37 mouse cellular contexts compared by ENCODE assay signal in the genomic region with DNA sequence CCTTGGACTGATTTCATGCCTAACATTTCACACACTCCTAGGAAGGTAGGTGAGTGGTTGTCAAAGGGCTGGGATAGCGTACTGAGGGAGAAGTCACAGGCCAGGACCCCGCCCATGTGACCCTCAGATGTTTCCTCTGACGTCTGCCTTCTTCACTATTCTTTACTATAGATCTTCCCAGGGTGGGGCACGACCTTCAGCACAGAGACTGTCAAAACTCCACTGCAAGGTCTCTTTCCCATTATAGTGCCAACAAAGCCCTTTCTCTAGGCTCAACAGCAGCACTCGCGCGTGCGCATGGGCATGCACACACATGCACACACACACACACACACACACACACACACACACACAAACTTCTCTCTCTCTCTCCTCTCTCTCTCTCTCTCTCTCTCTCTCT. TPM values are rescaled to one million over a fixed set of nuclear protein-coding genes. Genes with fewer than 3 reads are reported as not detected.
DNase-seq lines count a peak whose midpoint lies in the region; ATAC-seq lines count a peak whose summit lies in the region.
"Had no signal": no experiment of that assay in that cellular context is flagged by ENCODE, and none has a peak within 500 bp of the region (broad histone marks: within the 10 kb centered on the region; RNA-seq: fewer than 3 reads in every experiment).

No protein-coding gene starts in this region.

- ATAC-seq in hindbrain, embryonic 14.5 days (ENCODE audit: low FRiP score) = no peak
- ATAC-seq in neural tube, embryonic 15.5 days (ENCODE audit: low FRiP score) = no peak
- ATAC-seq: forebrain, embryonic 15.5 days; inflammation-experienced regulatory T-cells, adult 6 months; midbrain, embryonic 16.5 days had no signal

- no peak overlapping the region for H3K27ac ChIP-seq in hindbrain, embryonic 14.5 days
- no peak overlapping the region for H3K27ac ChIP-seq in neural tube, embryonic 15.5 days (replicated peaks)
- H3K27ac ChIP-seq in midbrain, embryonic 10.5 days (replicated peaks) = no peak overlapping the region
- H3K27ac ChIP-seq: embryonic facial prominence, embryonic 15.5 days; forebrain, embryonic 15.5 days; gastrocnemius, adult 2 months; kidney, embryonic 15.5 days; left cerebral cortex, adult 2 months; limb, embryonic 12.5 days; liver, embryonic 15.5 days; stomach, embryonic 15.5 days had no signal

- H3K36me3 ChIP-seq in hindbrain, embryonic 14.5 days (replicated peaks; ENCODE audit: control insufficient read depth, insufficient read depth) = no peaks in the 10 kb centered on the region
- no peaks in the 10 kb centered on the region for H3K36me3 ChIP-seq in neural tube, embryonic 15.5 days
- no peaks in the 10 kb centered on the region for H3K36me3 ChIP-seq in midbrain, embryonic 10.5 days
- H3K36me3 ChIP-seq: embryonic facial prominence, embryonic 15.5 days; forebrain, embryonic 15.5 days; kidney, embryonic 15.5 days; limb, embryonic 12.5 days; liver, embryonic 15.5 days; stomach, embryonic 15.5 days had no signal

- H3K9me3 ChIP-seq in hindbrain, embryonic 14.5 days (ENCODE audit: control insufficient read depth, low read length) = no peaks in the 10 kb centered on the region
- H3K9me3 ChIP-seq in neural tube, embryonic 15.5 days (replicated peaks) = no peaks in the 10 kb centered on the region
- no peaks in the 10 kb centered on the region for H3K9me3 ChIP-seq in midbrain, embryonic 10.5 days (replicated peaks)
- H3K9me3 ChIP-seq: embryonic facial prominence, embryonic 15.5 days; forebrain, embryonic 15.5 days; kidney, embryonic 15.5 days; limb, embryonic 12.5 days; liver, embryonic 15.5 days; stomach, embryonic 15.5 days had no signal

- peak overlapping the region; percentile 50 for H3K4me3 ChIP-seq in hindbrain, embryonic 14.5 days (replicated peaks; ENCODE audit: low read length)
- H3K4me3 ChIP-seq in neural tube, embryonic 15.5 days (replicated peaks) = peak overlapping the region; percentile 53
- no peak overlapping the region for H3K4me3 ChIP-seq in midbrain, embryonic 10.5 days
- H3K4me3 ChIP-seq: embryonic facial prominence, embryonic 15.5 days; forebrain, embryonic 15.5 days; gastrocnemius, adult 2 months; kidney, embryonic 15.5 days; left cerebral cortex, adult 2 months; limb, embryonic 12.5 days; liver, embryonic 15.5 days; stomach, embryonic 15.5 days had no signal

- DNase-seq in embryo, embryonic 11 days = peak; percentile 32
- DNase-seq in embryo, embryonic 9.5 days (ENCODE audit: extremely low spot score) = no peak
- DNase-seq in ZHBTc4 (ENCODE audit: low read depth, low spot score) = peak; percentile 61
- no peak for DNase-seq in hindbrain, embryonic 14.5 days (ENCODE audit: low spot score)
- no peak for DNase-seq in adrenal gland, postnatal 36 days
- DNase-seq in midbrain, embryonic 10.5 days (ENCODE audit: low spot score) = no peak
- DNase-seq: adrenal gland, adult 8-10 months; cerebellum, adult 8-10 months; cerebellum, postnatal 25 days; gastrocnemius, adult 2 months; gastrocnemius, postnatal 36 days; heart, adult 18-20 months; heart, postnatal 36 days; kidney, adult 11 months; kidney, postnatal 25 days; lung, embryonic 14.5 days; right cerebral cortex, postnatal 25 days had no signal

- H3K4me2 ChIP-seq in hindbrain, embryonic 14.5 days (replicated peaks) = peak overlapping the region; percentile 93
- peak overlapping the region; percentile 96 for H3K4me2 ChIP-seq in neural tube, embryonic 15.5 days
- H3K4me2 ChIP-seq: embryonic facial prominence, embryonic 15.5 days; forebrain, embryonic 15.5 days; heart, embryonic 11.5 days; kidney, embryonic 15.5 days; limb, embryonic 12.5 days; liver, embryonic 15.5 days; lung, embryonic 14.5 days; midbrain, embryonic 11.5 days; stomach, embryonic 15.5 days had no signal

- 20% methylated on average over 8 of the region's 8 CpGs for WGBS in hindbrain, embryonic 14.5 days
- WGBS in neural tube, embryonic 15.5 days = 20% methylated on average over 8 of the region's 8 CpGs
- 25% methylated on average over 8 of the region's 8 CpGs for WGBS in midbrain, embryonic 10.5 days

- peaks cover 58% of the 10 kb centered on the region for H3K27me3 ChIP-seq in hindbrain, embryonic 14.5 days (ENCODE audit: control insufficient read depth, insufficient read depth, low read length)
- peaks cover 55% of the 10 kb centered on the region for H3K27me3 ChIP-seq in neural tube, embryonic 15.5 days (replicated peaks)
- H3K27me3 ChIP-seq in midbrain, embryonic 10.5 days (ENCODE audit: low read depth, poor library complexity, severe bottlenecking) = peaks cover 91% of the 10 kb centered on the region

- peaks cover 11% of the 10 kb centered on the region; the same call in 1 of the 2 replicates for H3K4me1 ChIP-seq in hindbrain, embryonic 14.5 days (replicated peaks; ENCODE audit: control insufficient read depth, insufficient read depth, low read length)
- H3K4me1 ChIP-seq in neural tube, embryonic 15.5 days = peaks cover 28% of the 10 kb centered on the region
- peaks cover 36% of the 10 kb centered on the region for H3K4me1 ChIP-seq in midbrain, embryonic 10.5 days

- no peak overlapping the region for H3K9ac ChIP-seq in hindbrain, embryonic 14.5 days
- H3K9ac ChIP-seq in neural tube, embryonic 15.5 days (replicated peaks) = no peak overlapping the region
- H3K9ac ChIP-seq: embryonic facial prominence, embryonic 15.5 days; forebrain, embryonic 15.5 days; kidney, embryonic 15.5 days; limb, embryonic 12.5 days; liver, embryonic 15.5 days; lung, embryonic 14.5 days; stomach, embryonic 15.5 days had no signal

RNA-seq across cellular contexts. Expression of a gene that starts 3.2 kb away (rescaled TPM):
- polyA plus RNA-seq in hindbrain, embryonic 14.5 days (2014; fragmentation: Nextera tagmentation; extraction: Ambion mirVana) = 3.3 and 4.9 TPM in 2 replicates
- 5.9 and 13.7 TPM in 2 replicates for polyA plus RNA-seq in neural tube, embryonic 15.5 days (2015; fragmentation: Nextera tagmentation; extraction: Ambion mirVana)
- total RNA-seq in adrenal gland, postnatal 36 days (2021) = not detected
- polyA plus RNA-seq in midbrain, embryonic 10.5 days (2016; fragmentation: Nextera tagmentation; extraction: Ambion mirVana) = not detected in 2 replicates
- total RNA-seq: adrenal gland, adult 8-10 months; gastrocnemius, adult 2 months; gastrocnemius, postnatal 36 days; heart, adult 18-20 months; heart, postnatal 36 days; layer of hippocampus, adult 18-20 months; layer of hippocampus, postnatal 10 days; liver, adult 2 months; megakaryocyte progenitor cell, adult 5-6 weeks; neutrophil, adult 5-6 weeks had no signal
- polyA plus RNA-seq: embryonic facial prominence, embryonic 15.5 days; heart, embryonic 16.5 days; liver, adult 2 months; liver, embryonic 15.5 days had no signal

RNA-seq across cellular contexts. Expression of a gene that starts 17.0 kb away (rescaled TPM):
- 0.22 and 0.23 TPM in 2 replicates for polyA plus RNA-seq in hindbrain, embryonic 14.5 days (2014; fragmentation: Nextera tagmentation; extraction: Ambion mirVana)
- polyA plus RNA-seq in neural tube, embryonic 15.5 days (2015; fragmentation: Nextera tagmentation; extraction: Ambion mirVana) = 0.40 and 0.87 TPM in 2 replicates
- total RNA-seq in adrenal gland, postnatal 36 days (2021) = under 1 TPM in 1 of 2 experiments, not detected in 1; 0.49 TPM
- polyA plus RNA-seq in midbrain, embryonic 10.5 days (2016; fragmentation: Nextera tagmentation; extraction: Ambion mirVana) = 0.06 and 0.15 TPM in 2 replicates
- total RNA-seq: left cerebral cortex, adult 2 months; left cerebral cortex, postnatal 25 days; liver, adult 2 months; megakaryocyte progenitor cell, adult 5-6 weeks; neutrophil, adult 5-6 weeks had no signal
- polyA plus RNA-seq: inflammation-experienced regulatory T-cells, adult 6 months; midbrain, embryonic 16.5 days had no signal

RNA-seq across cellular contexts. Expression of a gene that starts 32.8 kb away (rescaled TPM):
- polyA plus RNA-seq in hindbrain, embryonic 14.5 days (2014; fragmentation: Nextera tagmentation; extraction: Ambion mirVana) = 0.10 and 0.19 TPM in 2 replicates
- polyA plus RNA-seq in neural tube, embryonic 15.5 days (2015; fragmentation: Nextera tagmentation; extraction: Ambion mirVana) = 0.24 and 0.26 TPM in 2 replicates
- not detected for total RNA-seq in adrenal gland, postnatal 36 days (2021)
- polyA plus RNA-seq in midbrain, embryonic 10.5 days (2016; fragmentation: Nextera tagmentation; extraction: Ambion mirVana) = 0.05 TPM in 1 of 2 replicates, not detected in the other
- total RNA-seq: adrenal gland, adult 8-10 months; gastrocnemius, adult 2 months; gastrocnemius, postnatal 36 days; heart, adult 18-20 months; heart, postnatal 36 days; layer of hippocampus, adult 18-20 months; layer of hippocampus, postnatal 10 days; left cerebral cortex, postnatal 25 days; liver, adult 2 months; megakaryocyte progenitor cell, adult 5-6 weeks; neutrophil, adult 5-6 weeks had no signal
- polyA plus RNA-seq: heart, embryonic 11.5 days; heart, embryonic 16.5 days; inflammation-experienced regulatory T-cells, adult 6 months; liver, adult 2 months; liver, embryonic 15.5 days; lung, embryonic 14.5 days; midbrain, embryonic 11.5 days; urinary bladder, adult 2 months had no signal

RNA-seq across cellular contexts. Expression of a gene that starts 53.5 kb away (rescaled TPM):
- 72.3 and 87.2 TPM in 2 replicates for polyA plus RNA-seq in hindbrain, embryonic 14.5 days (2014; fragmentation: Nextera tagmentation; extraction: Ambion mirVana)
- 82.8 and 93.1 TPM in 2 replicates for polyA plus RNA-seq in neural tube, embryonic 15.5 days (2015; fragmentation: Nextera tagmentation; extraction: Ambion mirVana)
- 10 to 100 TPM; 69.3 to 79.2 TPM for total RNA-seq in adrenal gland, postnatal 36 days (2021)
- 160 and 170 TPM in 2 replicates for polyA plus RNA-seq in midbrain, embryonic 10.5 days (2016; fragmentation: Nextera tagmentation; extraction: Ambion mirVana)

Comparison
In these comparisons a context has a peak if more than half of its experiments do, and no peak if none do; other contexts are left out.
1. DNase-seq: peak in embryo, embryonic 11 days (single experiment) and ZHBTc4 (single experiment); none in embryo, embryonic 9.5 days (single experiment), hindbrain, embryonic 14.5 days (single experiment), adrenal gland, postnatal 36 days (0 of 2) and midbrain, embryonic 10.5 days (single experiment).